Mouse (Mus musculus) kidney, adult 2 months (tissue): ENCODE results near the gene Ifitm1.

Experiments used
- CTCF ChIP-seq: fragments of 200-500 bp; conservative IDR thresholded peaks from 2 replicates; pipeline ENCODE4 v1.5.1; 2011; ENCODE audit warnings: low read depth, mild to moderate bottlenecking, control low read depth, low read length, moderate library complexity, mixed read lengths; ENCODE audit not compliant: insufficient read depth, insufficient read length
- POLR2A ChIP-seq: fragments of 200-500 bp; IDR thresholded peaks from one replicate; pipeline ENCODE4 v1.6.1; 2011; ENCODE audit warnings: low read depth, low read length, control low read depth

GRCm38 (mm10) chr7:140920418-140921029, 46.5 kb upstream of the Ifitm1 start, which contains the start of gene Nlrp6:
- no peak for TF ChIP-seq CTCF
- TF ChIP-seq POLR2A = no peak
